Mouse (Mus musculus) stomach, embryonic 16.5 days (tissue): ENCODE measurements around the gene Wdr59. TPM values are rescaled to one million over a fixed set of nuclear protein-coding genes. Genes with fewer than 3 reads are reported as not detected.
A peak's percentile ranks its signal among the peaks of the same experiment; 100 is the strongest.

Source experiments
- ATAC-seq: fragments of 200-750 bp; cut with Nextera tagmentation; 2 replicates; pipeline ENCODE4 v1.8.0; 2017; ENCODE audit warnings: moderate number of reproducible peaks, moderate TSS enrichment; ENCODE audit not compliant: insufficient read depth, low FRiP score
- H3K27ac ChIP-seq: fragments of 300-500 bp; sonication (generic); 2 replicates; pipeline ENCODE4 v1.5.1; 2014; ENCODE audit warnings: low read length
- H3K27me3 ChIP-seq: fragments of 300-500 bp; sonication (generic); 2 replicates; pipeline ENCODE4 v1.6.1; 2014; ENCODE audit warnings: low read length, control low read depth, mixed read lengths; ENCODE audit not compliant: control insufficient read depth, insufficient read depth
- H3K36me3 ChIP-seq: fragments of 300-500 bp; sonication (generic); 2 replicates; pipeline ENCODE4 v1.6.1; 2014; ENCODE audit warnings: low read length; ENCODE audit not compliant: control insufficient read depth, insufficient read depth
- H3K4me1 ChIP-seq: fragments of 300-500 bp; sonication (generic); 2 replicates; pipeline ENCODE4 v1.6.1; 2014; ENCODE audit warnings: low read length, control low read depth, mixed read lengths; ENCODE audit not compliant: control insufficient read depth, insufficient read depth
- H3K4me2 ChIP-seq: fragments of 300-500 bp; sonication (generic); 2 replicates; pipeline ENCODE4 v1.6.1; 2014; ENCODE audit warnings: low read depth, low read length, mixed read lengths
- H3K4me3 ChIP-seq: fragments of 300-500 bp; sonication (generic); replicated peaks from 2 replicates; pipeline ENCODE4 v1.5.1; 2014; ENCODE audit warnings: mild to moderate bottlenecking, low read length
- H3K9ac ChIP-seq: fragments of 300-500 bp; sonication (generic); 2 replicates; pipeline ENCODE4 v1.6.1; 2014; ENCODE audit warnings: low read length
- H3K9me3 ChIP-seq: fragments of 300-500 bp; sonication (generic); replicated peaks from 2 replicates; pipeline ENCODE4 v1.6.1; 2016; ENCODE audit warnings: low read length, control low read depth; ENCODE audit not compliant: control insufficient read depth
- WGBS: fragments of 180-500 bp; shearing (Covaris S2); extraction: QIAGEN DNeasy Blood & Tissue Kit; methylation state at CpG from one replicate; pipeline ENCODE4 v1.1.7; 2014; 5-methylcytosine and 5-hydroxymethylcytosine counted together
- polyA plus RNA-seq: library from polyadenylated mRNA; unstranded; fragments of >200 nt; fragmentation: Nextera tagmentation; extraction: Ambion mirVana; gene quantifications from 2 replicates; pipeline ENCODE4 v1.2.1, GENCODE M21; 2015

Gene Wdr59
- 5.9 and 6.5 TPM in 2 replicates for polyA plus RNA-seq

- Histone ChIP-seq H3K4me3 (peak within 1 kb of the TSS; percentile 73), H3K4me2 (peak within 1 kb of the TSS; percentile 64), H3K27me3 (no peaks in the 10 kb centered on the region), H3K36me3 (no peaks in the 10 kb centered on the region), H3K9ac (peak within 1 kb of the TSS; percentile 75), H3K27ac (no peak within 1 kb of the TSS), H3K4me1 (peaks cover 8% of the 10 kb centered on the region), H3K9me3 (no peaks in the 10 kb centered on the region)
- peak; percentile 100 for ATAC-seq
- under 1% methylated on average over 34 of the region's 34 CpGs for WGBS
These were observed at the start of gene Wdr59 for GRCm38 (mm10) chr8:111521713-111522429. Gene Wdr59 (minus strand): TSS chr8:111522092.

GRCm38 (mm10) chr8:111571661-111572060 is 49.8 kb upstream of the Wdr59 start:
- H3K27ac ChIP-seq = no peak overlapping the region
- H3K36me3 ChIP-seq = 0 out of 2 replicates have a peak, but pooled peaks cover 3% of the 10 kb centered on the region
- no peak overlapping the region for H3K4me3 ChIP-seq
- no peak overlapping the region for H3K4me2 ChIP-seq
- H3K9me3 ChIP-seq = no peaks in the 10 kb centered on the region
- no peak for ATAC-seq
- 79% methylated on average over 10 of the region's 10 CpGs for WGBS
- H3K4me1 ChIP-seq = peaks cover 31% of the 10 kb centered on the region
- H3K27me3 ChIP-seq = no peaks in the 10 kb centered on the region
- no peak overlapping the region for H3K9ac ChIP-seq

GRCm38 (mm10) chr8:111570432-111570831 is 48.5 kb upstream of the Wdr59 start:
- no peak for ATAC-seq
- WGBS = 72% methylated on average over 2 of the region's 2 CpGs
- Histone ChIP-seq H3K27me3 (no peaks in the 10 kb centered on the region), H3K9ac (no peak overlapping the region), H3K4me3 (no peak overlapping the region), H3K9me3 (no peaks in the 10 kb centered on the region), H3K4me1 (peaks cover 35% of the 10 kb centered on the region), H3K4me2 (no peak overlapping the region), H3K27ac (no peak overlapping the region; the same call in 1 of the 2 replicates), H3K36me3 (0 out of 2 replicates have a peak, but pooled peaks cover 3% of the 10 kb centered on the region)

GRCm38 (mm10) chr8:111569926-111570325 is 48.0 kb upstream of the Wdr59 start:
- Histone ChIP-seq H3K27ac (no peak overlapping the region; the same call in 1 of the 2 replicates), H3K4me2 (no peak overlapping the region), H3K27me3 (no peaks in the 10 kb centered on the region), H3K4me1 (peaks cover 35% of the 10 kb centered on the region), H3K4me3 (no peak overlapping the region), H3K9ac (no peak overlapping the region), H3K9me3 (no peaks in the 10 kb centered on the region), H3K36me3 (0 out of 2 replicates have a peak, but pooled peaks cover 3% of the 10 kb centered on the region)
- 84% methylated on average over 4 of the region's 4 CpGs for WGBS
- ATAC-seq = no peak

GRCm38 (mm10) chr8:111568029-111568428 is 46.1 kb upstream of the Wdr59 start:
- WGBS = 54% methylated on average over 3 of the region's 3 CpGs

GRCm38 (mm10) chr8:111567571-111567970 is 45.7 kb upstream of the Wdr59 start:
- H3K36me3 ChIP-seq = no peaks in the 10 kb centered on the region
- no peak overlapping the region for H3K4me2 ChIP-seq
- H3K9me3 ChIP-seq = no peaks in the 10 kb centered on the region
- H3K9ac ChIP-seq = no peak overlapping the region
- 44% methylated on average over 3 of the region's 3 CpGs for WGBS
- ATAC-seq = no peak
- no peak overlapping the region for H3K27ac ChIP-seq
- H3K27me3 ChIP-seq = no peaks in the 10 kb centered on the region
- H3K4me1 ChIP-seq = peaks cover 31% of the 10 kb centered on the region
- no peak overlapping the region for H3K4me3 ChIP-seq

More at GRCm38 (mm10) chr8:111568029-111568428, 46.1 kb upstream of the Wdr59 start:
- no peaks in the 10 kb centered on the region for H3K9me3 ChIP-seq
- no peaks in the 10 kb centered on the region for H3K27me3 ChIP-seq
- no peak overlapping the region for H3K9ac ChIP-seq
- H3K4me3 ChIP-seq = no peak overlapping the region
- H3K27ac ChIP-seq = no peak overlapping the region
- no peak for ATAC-seq
- H3K4me1 ChIP-seq = peaks cover 31% of the 10 kb centered on the region
- no peaks in the 10 kb centered on the region for H3K36me3 ChIP-seq
- H3K4me2 ChIP-seq = no peak overlapping the region

- WGBS = 49% methylated on average over 9 of the region's 9 CpGs
These were observed 44.4 kb upstream of the Wdr59 start for GRCm38 (mm10) chr8:111566326-111566725.

GRCm38 (mm10) chr8:111565784-111566191 is 43.9 kb upstream of the Wdr59 start:
- 39% methylated on average over 5 of the region's 5 CpGs for WGBS
- Histone ChIP-seq H3K4me2 (no peak overlapping the region), H3K27me3 (no peaks in the 10 kb centered on the region), H3K9ac (peak overlapping the region; percentile 26; the same call in 1 of the 2 replicates), H3K4me1 (peaks cover 24% of the 10 kb centered on the region), H3K27ac (peak overlapping the region; percentile 52; the same call in 1 of the 2 replicates), H3K9me3 (no peaks in the 10 kb centered on the region), H3K36me3 (no peaks in the 10 kb centered on the region), H3K4me3 (no peak overlapping the region)
- ATAC-seq = no peak

More at GRCm38 (mm10) chr8:111566326-111566725, 44.4 kb upstream of the Wdr59 start:
- H3K27me3 ChIP-seq = no peaks in the 10 kb centered on the region
- peaks cover 24% of the 10 kb centered on the region for H3K4me1 ChIP-seq
- no peak for ATAC-seq
- no peak overlapping the region for H3K4me2 ChIP-seq
- H3K4me3 ChIP-seq = no peak overlapping the region
- H3K36me3 ChIP-seq = no peaks in the 10 kb centered on the region
- no peaks in the 10 kb centered on the region for H3K9me3 ChIP-seq
- H3K27ac ChIP-seq = peak overlapping the region; percentile 52; the same call in 1 of the 2 replicates
- peak overlapping the region; percentile 26; the same call in 1 of the 2 replicates for H3K9ac ChIP-seq

GRCm38 (mm10) chr8:111564093-111564492 is 42.2 kb upstream of the Wdr59 start:
- no peak for ATAC-seq
- Histone ChIP-seq H3K9ac (no peak overlapping the region), H3K27me3 (no peaks in the 10 kb centered on the region), H3K9me3 (no peaks in the 10 kb centered on the region), H3K36me3 (no peaks in the 10 kb centered on the region), H3K27ac (no peak overlapping the region), H3K4me1 (peaks cover 20% of the 10 kb centered on the region), H3K4me2 (no peak overlapping the region), H3K4me3 (no peak overlapping the region)
- 90% methylated on average over 2 of the region's 2 CpGs for WGBS
